Mouse (Mus musculus): Measurements from ENCODE around the gene Mfap4.

DNA sequence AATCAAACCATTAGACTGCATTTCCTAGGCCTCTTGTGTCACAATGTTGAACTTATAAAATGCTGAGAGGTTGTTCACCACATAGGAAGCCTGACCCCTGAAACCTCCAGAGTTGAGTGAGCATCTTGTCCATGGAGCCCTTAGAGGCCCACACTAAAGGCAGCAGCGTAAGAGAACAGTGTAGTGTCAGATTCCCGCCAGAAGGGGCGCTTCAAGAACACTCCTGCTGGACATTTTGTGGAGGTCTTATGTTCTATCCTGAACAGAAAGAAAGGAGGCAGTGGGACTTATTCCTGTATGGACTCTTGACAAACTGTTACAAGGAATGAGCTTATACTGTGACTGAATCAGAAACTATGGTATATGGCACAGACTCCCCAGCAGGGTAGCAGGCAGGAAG, 29.7 kb downstream of the Mfap4 start:
- peak; percentile 51; the same call in 1 of the 2 replicates for TF ChIP-seq CTCF (IDR thresholded peaks at IDR 0.05; ENCODE audit: low read depth)
- TF ChIP-seq EP300 (IDR thresholded peaks at IDR 0.05; ENCODE audit: low read depth), result no peak
